11 mouse cellular contexts compared by ENCODE assay signal in the genomic region with DNA sequence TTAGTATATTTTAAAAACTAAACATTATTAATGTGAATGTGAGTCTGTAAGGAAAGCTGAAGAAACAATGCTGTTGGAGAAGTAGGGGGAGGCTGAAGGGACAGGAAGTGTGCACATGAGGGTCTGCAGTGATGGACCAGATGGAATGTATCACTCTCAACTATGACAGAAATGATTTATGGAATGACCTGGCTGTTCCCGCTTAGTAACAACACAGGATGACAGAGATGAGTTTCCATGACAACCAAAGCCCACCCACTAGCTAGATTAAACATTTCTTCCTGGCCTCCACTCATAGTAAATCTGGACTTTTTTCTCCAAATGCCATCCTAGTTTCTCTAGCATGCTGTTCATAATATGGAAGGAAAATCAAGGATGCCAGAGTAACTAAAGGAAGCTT.
DNase-seq lines count a peak whose midpoint lies in the region; ATAC-seq and TF ChIP-seq lines count a peak whose summit lies in the region.
"Had no signal": no experiment of that assay in that cellular context is flagged by ENCODE, and none has a peak within 500 bp of the region (broad histone marks: within the 10 kb centered on the region; RNA-seq: fewer than 3 reads in every experiment).

No protein-coding gene starts in this region.

- H3K9ac ChIP-seq in heart, postnatal 0 days (replicated peaks; ENCODE audit: low read depth, low read length): no peak overlapping the region
- H3K9ac ChIP-seq in heart, embryonic 12.5 days: no peak overlapping the region
- H3K9ac ChIP-seq in hindbrain, embryonic 12.5 days: no peak overlapping the region
- H3K9ac ChIP-seq in midbrain, embryonic 13.5 days (replicated peaks): no peak overlapping the region
- H3K9ac ChIP-seq: embryonic facial prominence, embryonic 12.5 days; liver, postnatal 0 days had no signal

- TF ChIP-seq EP300 in heart, postnatal 0 days (IDR thresholded peaks at IDR 0.05; ENCODE audit: low read depth): no peak

- no peaks in the 10 kb centered on the region; the same call in 1 of the 2 replicates for H3K9me3 ChIP-seq in heart, postnatal 0 days (replicated peaks; ENCODE audit: control insufficient read depth, low read length)
- no peaks in the 10 kb centered on the region for H3K9me3 ChIP-seq in heart, embryonic 12.5 days (replicated peaks)
- H3K9me3 ChIP-seq in hindbrain, embryonic 12.5 days (replicated peaks): no peaks in the 10 kb centered on the region
- no peaks in the 10 kb centered on the region for H3K9me3 ChIP-seq in midbrain, embryonic 13.5 days
- H3K9me3 ChIP-seq: embryonic facial prominence, embryonic 12.5 days had no signal

- H3K4me2 ChIP-seq in heart, postnatal 0 days (ENCODE audit: low read depth, low read length): no peak overlapping the region
- no peak overlapping the region for H3K4me2 ChIP-seq in heart, embryonic 12.5 days
- no peak overlapping the region for H3K4me2 ChIP-seq in hindbrain, embryonic 12.5 days (replicated peaks)
- H3K4me2 ChIP-seq in midbrain, embryonic 13.5 days (replicated peaks): no peak overlapping the region
- H3K4me2 ChIP-seq: embryonic facial prominence, embryonic 12.5 days had no signal

- peak; percentile 36 for DNase-seq in heart, postnatal 0 days (ENCODE audit: low spot score)
- DNase-seq in embryo, embryonic 10.5 days (ENCODE audit: low spot score): peak; percentile 90
- no peak for DNase-seq in layer of hippocampus, postnatal 25 days (ENCODE audit: extremely low spot score in 1 of 2, low spot score in 1 of 2)
- no peak for DNase-seq in adrenal gland, postnatal 4 days (ENCODE audit: low spot score in 2 of 2)
- no peak for DNase-seq in natural killer cell, adult 2 months (ENCODE audit: low spot score in 2 of 2)
- DNase-seq: heart, adult 2 months; liver, postnatal 0 days had no signal

- no peak overlapping the region for H3K4me3 ChIP-seq in heart, postnatal 0 days (ENCODE audit: low read depth, low read length)
- H3K4me3 ChIP-seq in heart, embryonic 12.5 days: no peak overlapping the region
- no peak overlapping the region for H3K4me3 ChIP-seq in hindbrain, embryonic 12.5 days
- no peak overlapping the region for H3K4me3 ChIP-seq in midbrain, embryonic 13.5 days (replicated peaks)
- H3K4me3 ChIP-seq: embryonic facial prominence, embryonic 12.5 days; heart, adult 2 months had no signal

- TF ChIP-seq CTCF in heart, postnatal 0 days (IDR thresholded peaks at IDR 0.05; ENCODE audit: low read depth): no peak

- no peaks in the 10 kb centered on the region for H3K27me3 ChIP-seq in heart, postnatal 0 days (ENCODE audit: control insufficient read depth, insufficient read depth, low read length)
- H3K27me3 ChIP-seq in heart, embryonic 12.5 days (replicated peaks): no peaks in the 10 kb centered on the region
- no peaks in the 10 kb centered on the region for H3K27me3 ChIP-seq in hindbrain, embryonic 12.5 days
- H3K27me3 ChIP-seq in midbrain, embryonic 13.5 days: no peaks in the 10 kb centered on the region
- H3K27me3 ChIP-seq: embryonic facial prominence, embryonic 12.5 days had no signal

- no peaks in the 10 kb centered on the region for H3K4me1 ChIP-seq in heart, postnatal 0 days (ENCODE audit: control insufficient read depth, insufficient read depth)
- H3K4me1 ChIP-seq in heart, embryonic 12.5 days (replicated peaks): no peaks in the 10 kb centered on the region
- peaks cover 39% of the 10 kb centered on the region for H3K4me1 ChIP-seq in hindbrain, embryonic 12.5 days
- H3K4me1 ChIP-seq in midbrain, embryonic 13.5 days (replicated peaks): peaks cover 36% of the 10 kb centered on the region

- H3K27ac ChIP-seq in heart, postnatal 0 days (ENCODE audit: low read depth): no peak overlapping the region
- H3K27ac ChIP-seq in heart, embryonic 12.5 days (ENCODE audit: poor library complexity, severe bottlenecking): no peak overlapping the region
- peak overlapping the region; percentile 74 for H3K27ac ChIP-seq in hindbrain, embryonic 12.5 days
- H3K27ac ChIP-seq in midbrain, embryonic 13.5 days: peak overlapping the region; percentile 61
- H3K27ac ChIP-seq: heart, adult 2 months had no signal

- no peak for ATAC-seq in heart, postnatal 0 days (ENCODE audit: insufficient read depth, low read depth)
- ATAC-seq in heart, embryonic 12.5 days (ENCODE audit: insufficient number of reproducible peaks, low FRiP score): no peak
- ATAC-seq in hindbrain, embryonic 12.5 days (ENCODE audit: low FRiP score): peak; percentile 33; the same call in 1 of the 2 replicates
- ATAC-seq in midbrain, embryonic 13.5 days: peak; percentile 41; the same call in 1 of the 2 replicates
- ATAC-seq: liver, postnatal 0 days had no signal

- peaks cover 44% of the 10 kb centered on the region for H3K36me3 ChIP-seq in heart, postnatal 0 days (replicated peaks; ENCODE audit: control insufficient read depth, insufficient read depth, low read length)
- peaks cover 36% of the 10 kb centered on the region for H3K36me3 ChIP-seq in heart, embryonic 12.5 days
- peaks cover 29% of the 10 kb centered on the region for H3K36me3 ChIP-seq in hindbrain, embryonic 12.5 days
- H3K36me3 ChIP-seq in midbrain, embryonic 13.5 days: peaks cover 26% of the 10 kb centered on the region

- 39% methylated on average over 1 of the region's 1 CpGs for WGBS in heart, postnatal 0 days
- 48% methylated on average over 1 of the region's 1 CpGs for WGBS in heart, embryonic 12.5 days
- 0% methylated on average over 1 of the region's 1 CpGs for WGBS in hindbrain, embryonic 12.5 days
- WGBS in midbrain, embryonic 13.5 days: 0% methylated on average over 1 of the region's 1 CpGs

Comparison
In these comparisons a context has a peak if more than half of its experiments do, and no peak if none do; other contexts are left out.
1. ATAC-seq: peak in hindbrain, embryonic 12.5 days (single experiment) and midbrain, embryonic 13.5 days (single experiment); none in heart, postnatal 0 days (single experiment) and heart, embryonic 12.5 days (single experiment).
2. DNase-seq: peak in heart, postnatal 0 days (single experiment) and embryo, embryonic 10.5 days (single experiment); none in layer of hippocampus, postnatal 25 days (0 of 2), adrenal gland, postnatal 4 days (0 of 2) and natural killer cell, adult 2 months (0 of 2).
3. H3K27ac ChIP-seq: peak in hindbrain, embryonic 12.5 days (single experiment) and midbrain, embryonic 13.5 days (single experiment); none in heart, postnatal 0 days (single experiment) and heart, embryonic 12.5 days (single experiment).